Mouse (Mus musculus) ovary, postnatal 10 days (tissue): ENCODE measurements around the gene Rtraf.

ENCODE experiments used
- DNase-seq: peaks from one replicate; pipeline ENCODE4 v3.0.0; 2022; ENCODE audit warnings: low spot score

Rtraf gene

DNA sequence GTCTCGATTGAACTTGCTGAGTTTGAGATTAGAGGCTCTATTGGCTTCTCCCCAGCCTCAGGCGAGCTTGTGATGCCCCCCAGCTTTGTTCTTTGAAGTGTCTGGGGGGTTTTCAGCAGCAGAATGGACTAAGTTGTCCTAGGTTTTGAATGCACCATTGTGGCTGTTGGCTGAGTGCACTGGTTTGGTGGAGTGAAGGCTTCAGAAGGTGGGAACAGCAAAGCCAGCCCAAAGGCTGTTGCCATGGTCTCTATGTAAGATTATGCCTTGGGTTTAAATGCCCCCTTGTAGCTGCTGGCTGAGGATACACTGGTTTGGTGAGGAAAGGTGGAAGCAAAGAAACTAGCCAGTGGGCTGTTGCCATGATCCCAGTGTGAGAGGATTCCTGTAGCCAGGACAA is 23.1 kb downstream of the Rtraf start:
- no peak for DNase-seq

DNA sequence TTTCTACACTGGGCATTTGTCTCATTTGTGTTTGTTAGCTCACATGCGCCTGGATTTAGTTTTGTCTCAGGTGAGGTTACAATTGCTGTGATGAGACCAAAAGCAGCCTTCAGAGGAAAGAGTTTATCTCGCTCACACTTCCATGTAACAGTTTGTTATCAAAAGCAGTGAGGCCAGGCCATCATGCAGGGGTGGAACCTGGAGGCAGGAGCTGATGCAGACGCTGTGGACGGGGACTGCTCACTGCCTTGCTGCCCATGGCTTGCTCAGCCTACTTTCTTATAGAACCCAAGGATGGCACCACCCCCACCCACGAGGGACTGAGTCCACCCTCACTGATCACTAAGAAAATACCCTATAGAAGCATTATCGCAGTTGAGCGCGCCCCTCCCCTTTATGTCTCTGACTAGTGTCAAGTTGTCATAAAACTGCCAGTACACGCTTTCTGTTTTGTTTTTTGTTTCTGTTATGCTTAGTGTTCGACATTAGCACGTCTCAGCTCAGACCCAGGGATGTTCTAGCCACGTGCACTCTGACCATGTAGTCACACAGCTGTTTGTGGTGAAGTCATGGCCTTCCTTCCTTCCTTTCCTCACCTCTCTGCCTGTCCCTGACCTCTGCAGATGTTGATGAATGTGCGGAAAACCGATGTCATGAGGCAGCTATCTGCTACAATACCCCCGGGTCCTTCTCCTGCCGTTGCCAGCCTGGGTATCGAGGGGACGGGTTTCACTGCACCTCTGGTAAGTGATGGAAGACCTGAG is 26.9 kb downstream of the Rtraf start:
- DNase-seq: no peak

DNA sequence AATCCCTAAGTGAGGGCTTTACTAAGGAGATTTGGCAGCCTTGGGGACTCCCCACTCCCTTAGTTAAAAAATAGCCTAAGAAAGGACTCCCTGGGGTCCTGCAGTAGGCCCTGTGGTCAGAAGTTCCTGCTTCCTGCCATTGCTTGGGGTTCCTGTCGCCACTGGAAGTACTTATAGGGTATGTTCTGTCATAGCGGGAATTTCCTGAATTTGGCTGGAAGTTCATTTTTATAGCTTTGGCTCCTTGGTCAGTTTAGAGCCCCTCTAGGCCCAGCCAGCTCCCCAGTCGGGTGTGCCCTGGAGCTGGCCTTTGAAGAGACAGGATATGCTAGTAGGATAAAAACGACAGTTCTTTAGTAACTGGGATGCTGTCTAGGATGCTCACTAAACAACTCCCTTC is 28.7 kb downstream of the Rtraf start:
- DNase-seq: no peak

DNA sequence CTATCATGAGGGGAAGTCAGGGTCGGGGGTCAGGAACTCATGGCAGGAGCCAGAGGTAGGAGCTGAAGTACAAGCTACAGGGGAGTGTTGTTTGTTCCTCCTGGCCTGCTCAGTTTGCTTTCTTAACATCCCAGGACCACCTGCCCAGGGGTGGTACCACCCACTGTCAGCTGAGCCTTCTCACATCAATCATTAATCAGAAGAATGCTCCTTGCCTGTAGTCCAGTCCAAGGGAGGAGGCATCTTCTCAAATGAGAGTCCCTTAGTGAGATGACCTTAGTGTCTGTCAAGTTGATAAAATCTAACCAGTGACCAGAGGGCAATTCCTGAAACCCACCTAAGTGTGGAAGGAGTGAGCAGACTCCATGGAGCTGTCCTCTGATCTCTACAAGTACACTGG is 35.2 kb downstream of the Rtraf start:
- no peak for DNase-seq

DNA sequence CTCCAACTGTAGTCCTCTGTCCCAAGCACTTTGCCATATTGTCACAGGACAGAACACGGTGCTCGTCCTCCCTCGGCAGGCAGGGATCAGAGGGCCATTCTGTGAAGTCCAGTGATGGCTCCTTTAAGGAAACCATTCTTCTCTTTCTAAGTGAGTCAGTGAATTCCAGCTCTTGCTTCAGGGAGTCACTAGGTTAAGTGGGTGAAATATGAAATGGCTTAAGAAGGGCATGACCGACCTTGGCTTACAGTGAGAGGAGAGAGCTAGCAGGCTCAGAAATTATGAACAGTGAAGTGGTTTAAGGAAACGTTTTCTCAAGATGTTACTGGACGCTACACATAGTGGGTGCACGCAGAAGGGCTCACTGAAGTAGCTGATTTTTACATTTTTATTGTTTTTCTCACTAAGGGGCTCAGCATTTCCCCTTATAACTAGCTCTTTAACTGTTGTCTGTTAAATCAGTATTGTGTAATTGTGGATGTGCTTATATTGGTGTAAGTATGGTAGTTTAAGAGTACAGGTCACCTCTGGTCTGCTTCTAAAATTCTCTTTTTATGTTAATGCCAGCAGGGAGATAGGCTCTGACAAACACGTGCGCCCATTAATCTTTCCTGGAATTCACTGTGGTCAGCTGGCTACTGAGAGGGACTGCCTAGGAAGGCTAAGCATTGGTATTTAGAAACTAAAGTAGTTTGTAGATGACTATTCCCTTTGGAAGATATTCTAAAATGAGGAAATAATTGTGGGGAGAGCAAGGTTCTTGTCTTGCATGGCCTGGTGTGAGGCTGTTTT is 37.6 kb downstream of the Rtraf start:
- no peak for DNase-seq

DNA sequence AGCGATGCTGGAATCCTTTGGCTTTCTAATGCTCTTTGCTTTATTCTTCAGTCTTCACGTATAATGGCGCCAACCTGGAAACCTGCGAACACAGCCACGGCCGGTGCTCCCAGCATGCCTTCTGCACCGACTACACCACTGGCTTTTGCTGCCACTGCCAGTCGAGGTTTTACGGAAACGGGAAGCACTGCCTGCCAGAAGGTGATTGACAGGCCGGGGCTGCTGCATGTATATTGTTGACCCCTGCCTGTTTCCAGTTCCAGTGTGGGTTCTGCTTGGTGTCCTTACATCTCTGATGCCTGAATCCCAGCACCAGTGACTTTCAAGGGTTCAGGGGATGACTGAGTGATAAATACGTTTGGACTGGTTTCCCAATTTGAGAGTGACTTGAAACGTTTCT is 45.7 kb downstream of the Rtraf start:
- no peak for DNase-seq

DNA sequence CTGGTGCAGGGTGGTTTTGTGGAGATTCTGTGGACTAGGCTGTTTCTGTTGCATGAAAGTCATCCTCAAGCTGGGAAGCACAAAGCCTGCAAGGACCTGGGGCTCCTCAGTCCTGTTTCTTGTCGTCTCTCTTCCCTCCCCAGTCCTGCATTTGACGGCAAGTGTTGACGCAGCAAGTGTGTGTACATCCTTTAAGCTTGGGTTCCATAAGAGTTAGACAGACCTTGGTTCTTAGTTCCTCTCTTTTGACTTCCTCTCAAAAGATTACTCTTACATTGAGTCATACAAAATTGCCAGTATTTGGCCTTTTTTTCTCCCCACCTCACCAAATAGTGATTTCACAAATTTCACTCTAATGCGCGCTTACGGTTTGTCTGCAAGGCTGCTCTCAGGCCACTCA is 46.3 kb downstream of the Rtraf start:
- DNase-seq: no peak

DNA sequence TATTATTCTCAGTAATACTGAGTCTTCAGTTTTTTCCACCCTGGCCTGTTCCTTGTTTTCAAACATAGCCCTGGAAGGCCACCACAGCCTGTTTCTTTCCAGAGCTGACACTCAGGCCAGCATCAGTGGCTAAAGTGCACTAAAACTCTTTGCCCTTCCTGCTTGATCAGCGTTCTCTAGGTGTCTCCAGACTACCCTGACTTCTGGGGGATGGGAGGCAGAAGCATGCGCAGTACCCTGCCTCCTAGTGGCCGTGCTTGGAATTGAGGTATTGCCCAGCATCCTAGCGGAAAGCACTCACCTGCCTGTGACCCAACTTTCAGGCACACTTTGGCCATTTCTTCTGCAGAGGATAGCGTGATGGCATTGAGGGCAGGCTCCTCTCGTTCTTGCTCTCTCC is 46.7 kb downstream of the Rtraf start:
- DNase-seq: no peak

DNA sequence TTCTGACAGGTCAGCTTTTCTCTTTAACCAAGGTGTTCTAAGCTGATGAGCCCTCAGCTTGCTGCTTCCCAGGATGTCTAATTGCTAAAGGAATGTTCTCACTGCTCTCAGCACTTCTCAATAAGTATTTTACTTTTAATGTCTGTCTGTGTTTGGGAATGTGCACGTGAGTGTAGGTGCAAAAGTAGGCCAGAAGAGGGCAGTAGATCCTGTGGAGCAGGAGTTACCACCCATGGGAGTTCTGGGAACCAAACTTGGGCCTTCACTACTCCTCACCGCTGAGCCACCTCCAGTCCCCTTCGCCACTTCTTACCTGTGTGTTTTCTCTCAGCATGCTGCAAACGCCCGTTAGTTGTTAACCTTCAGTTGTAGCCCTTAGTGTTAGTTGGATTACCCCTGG is 47.4 kb downstream of the Rtraf start:
- no peak for DNase-seq

DNA sequence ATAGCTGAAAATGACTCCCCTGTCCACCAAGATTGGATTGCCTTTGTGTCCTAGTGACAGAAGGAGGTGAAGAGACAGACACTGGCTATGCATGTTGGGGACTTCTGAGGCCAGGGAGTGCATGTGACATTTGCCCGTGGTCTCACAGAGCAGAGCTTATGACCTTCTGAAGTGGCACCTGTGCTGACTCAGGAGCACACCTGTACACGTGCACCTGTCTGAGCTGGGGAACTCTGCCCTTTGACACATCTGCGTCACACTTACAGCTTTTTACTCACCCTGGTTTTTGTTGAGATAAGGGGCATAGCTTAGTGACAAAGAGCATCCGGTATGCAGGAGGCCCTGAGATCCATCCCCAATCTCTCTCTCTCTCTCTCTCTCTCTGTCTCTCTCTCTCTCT is 48.1 kb downstream of the Rtraf start:
- no peak for DNase-seq

DNA sequence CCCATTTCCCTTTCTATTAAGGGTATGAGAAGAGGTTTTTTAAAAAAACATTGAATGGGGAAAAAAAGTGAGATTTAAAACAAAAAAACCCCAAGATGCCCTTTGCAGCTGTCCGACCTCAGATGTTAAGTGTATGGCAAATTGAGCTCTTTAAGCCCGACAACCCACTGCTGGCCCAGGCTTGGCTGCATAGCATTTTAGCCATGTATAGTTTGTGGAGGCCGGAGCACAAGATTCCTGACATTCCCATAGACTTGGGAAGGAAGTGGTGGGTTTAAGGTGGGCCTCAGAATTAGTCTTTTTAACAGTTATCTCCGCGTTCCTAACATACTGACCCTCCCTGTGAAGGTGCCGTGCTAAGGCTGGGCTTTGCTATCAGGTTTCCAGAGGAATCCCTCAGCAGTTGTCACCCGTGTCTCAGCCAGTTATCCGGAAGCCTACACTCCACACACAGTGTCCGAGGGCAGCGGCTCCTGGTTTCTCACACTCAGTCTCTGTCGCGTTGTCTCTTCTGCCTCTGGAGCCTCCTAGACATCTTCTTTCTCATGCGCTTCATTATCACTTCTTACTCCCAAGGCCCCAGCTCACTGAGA is 49.5 kb downstream of the Rtraf start:
- no peak for DNase-seq

DNA sequence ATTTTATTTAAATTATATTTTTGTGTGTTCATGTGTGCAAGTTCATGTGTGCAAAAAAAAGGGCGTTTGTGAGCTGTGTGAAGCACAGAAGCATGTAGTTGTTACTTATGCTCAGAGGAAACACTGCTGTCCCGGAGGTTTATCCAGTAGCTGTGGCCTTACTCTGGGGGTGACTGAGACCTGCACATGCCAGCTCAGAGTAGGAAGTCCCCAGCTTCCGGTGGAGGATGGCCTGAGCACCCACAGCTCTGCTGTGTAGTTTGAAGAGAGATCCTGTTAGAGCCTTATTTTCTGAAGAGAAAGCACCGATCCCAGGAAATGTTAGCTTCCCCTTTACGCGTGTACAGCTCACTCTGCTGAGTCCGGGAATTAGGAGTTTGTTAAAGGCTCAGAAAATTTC is 52.5 kb downstream of the Rtraf start:
- DNase-seq: no peak

DNA sequence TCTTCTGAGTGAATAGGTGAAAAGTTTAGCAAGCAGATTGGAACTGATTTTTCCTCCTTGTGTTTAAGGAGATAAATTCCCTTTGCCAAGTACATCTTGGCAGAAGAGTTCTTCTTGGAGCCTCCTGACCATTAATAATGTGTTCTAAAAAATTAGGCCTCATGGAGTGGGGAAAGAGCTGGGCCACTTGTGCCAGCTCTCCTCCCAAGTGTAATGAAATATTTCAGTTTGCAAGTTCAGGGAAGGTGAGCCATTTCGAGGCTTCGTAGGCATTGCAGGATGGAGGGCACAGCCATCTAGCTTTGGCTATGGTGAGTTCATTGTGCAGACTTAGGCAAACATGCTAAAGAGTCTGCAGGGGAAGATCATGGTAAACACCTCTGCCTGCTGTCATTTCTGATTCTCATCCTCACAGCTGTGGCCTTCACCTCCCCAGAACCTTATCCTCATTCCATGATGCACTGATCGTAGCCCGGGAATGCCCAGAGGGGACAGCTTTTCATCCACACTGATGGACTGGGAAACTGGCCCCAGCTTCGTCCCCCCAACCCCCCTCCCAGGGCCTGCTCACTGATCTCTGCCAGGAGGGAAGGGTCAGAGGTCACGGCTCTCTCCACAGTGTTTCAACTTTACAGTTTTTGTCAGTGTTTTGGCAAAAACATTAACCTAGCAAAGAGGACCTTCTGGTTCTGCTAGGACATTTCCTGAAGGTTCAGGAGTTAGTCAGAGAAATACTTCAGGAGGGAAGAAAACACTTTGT is 54.0 kb downstream of the Rtraf start:
- DNase-seq: no peak

DNA sequence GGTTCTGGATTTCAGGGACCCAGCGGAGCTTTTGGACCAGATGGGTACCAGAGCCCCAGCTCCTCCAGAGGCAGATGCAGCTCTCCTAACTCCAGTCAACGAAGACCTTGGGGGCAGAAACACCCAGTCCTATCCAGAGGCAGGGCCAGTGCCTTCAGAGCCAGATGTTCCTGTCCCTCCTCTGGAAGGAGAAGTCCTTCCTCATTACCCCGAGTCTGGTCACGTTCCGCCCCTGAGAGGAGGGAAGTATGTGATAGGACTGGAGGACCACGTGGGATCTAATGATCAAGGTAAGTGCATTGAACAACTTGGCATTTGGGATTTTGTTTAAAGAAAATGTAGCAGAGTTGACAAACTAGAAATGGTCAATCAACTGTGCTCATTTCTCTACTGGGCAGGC is 55.0 kb downstream of the Rtraf start:
- DNase-seq: no peak

DNA sequence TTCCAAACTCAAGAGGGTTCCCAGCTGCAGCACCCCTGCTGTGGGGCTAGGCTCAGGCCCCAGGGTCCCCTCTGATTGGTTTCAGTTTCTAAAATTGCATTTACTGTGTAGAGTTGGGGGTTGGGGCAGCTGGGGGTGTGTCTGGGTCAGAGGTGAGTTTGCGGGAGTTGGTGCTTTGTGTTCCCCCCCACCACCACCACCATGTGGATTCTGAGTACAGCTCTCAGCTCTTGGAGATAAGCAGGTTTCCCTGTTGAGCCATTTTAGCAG is 57.3 kb downstream of the Rtraf start:
- DNase-seq: no peak

DNA sequence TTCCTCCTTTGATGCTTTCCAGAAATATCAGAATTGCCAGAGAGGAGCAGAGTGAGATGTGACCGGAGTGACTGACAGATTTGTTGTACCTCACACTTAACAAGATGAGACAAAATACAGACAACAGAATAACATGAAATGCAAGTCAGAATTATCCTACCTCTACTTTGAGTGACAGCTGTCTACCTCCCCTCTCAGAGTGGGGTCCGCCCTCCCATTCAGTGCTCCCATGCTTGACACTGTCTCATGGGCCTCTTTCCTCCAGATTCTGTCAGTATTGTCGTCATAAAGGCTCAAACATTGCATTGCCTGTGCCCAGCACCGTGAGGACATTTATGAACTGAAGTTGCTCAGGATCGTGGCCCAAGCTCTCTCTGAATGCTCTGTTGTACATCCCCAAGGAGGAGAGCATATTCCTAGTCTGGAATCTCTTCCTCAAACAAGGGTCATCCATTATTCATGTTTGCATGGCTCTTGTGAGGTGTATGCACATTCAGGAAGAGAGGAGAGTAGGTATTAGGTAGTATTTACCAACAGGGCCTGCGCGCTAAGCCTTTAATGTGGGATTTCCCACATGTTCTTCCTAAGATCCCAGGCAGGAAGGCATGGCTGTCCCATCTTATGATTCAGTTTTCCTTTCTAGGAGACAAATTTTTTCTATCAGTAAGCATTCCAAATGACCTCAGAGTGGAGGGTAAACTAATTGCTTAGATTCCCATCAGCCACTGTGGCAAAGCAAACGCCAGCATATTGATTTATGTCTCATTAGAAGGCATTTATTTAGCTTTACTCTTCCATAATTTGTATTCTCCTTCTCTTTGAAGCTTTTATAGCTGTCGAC is 57.9 kb downstream of the Rtraf start:
- DNase-seq: no peak

DNA sequence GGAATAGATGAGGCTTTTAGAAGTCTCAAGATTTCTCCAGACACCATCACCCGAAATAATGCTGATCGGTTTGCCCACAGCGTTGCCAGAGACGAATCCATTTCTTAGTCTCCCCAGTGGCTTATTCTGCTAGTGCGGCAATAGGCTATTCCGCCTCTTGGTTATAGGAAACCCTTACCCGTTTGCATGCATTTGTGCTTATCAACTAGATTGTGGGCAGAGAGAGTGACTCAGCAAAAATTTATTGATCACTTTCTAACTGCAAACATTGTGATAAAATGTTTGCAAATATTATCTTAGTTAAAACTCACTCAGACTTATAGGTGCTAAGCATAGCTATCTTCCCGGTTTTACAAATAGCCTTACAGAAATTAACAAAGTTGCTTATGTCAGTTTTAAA is 59.3 kb downstream of the Rtraf start:
- no peak for DNase-seq

DNA sequence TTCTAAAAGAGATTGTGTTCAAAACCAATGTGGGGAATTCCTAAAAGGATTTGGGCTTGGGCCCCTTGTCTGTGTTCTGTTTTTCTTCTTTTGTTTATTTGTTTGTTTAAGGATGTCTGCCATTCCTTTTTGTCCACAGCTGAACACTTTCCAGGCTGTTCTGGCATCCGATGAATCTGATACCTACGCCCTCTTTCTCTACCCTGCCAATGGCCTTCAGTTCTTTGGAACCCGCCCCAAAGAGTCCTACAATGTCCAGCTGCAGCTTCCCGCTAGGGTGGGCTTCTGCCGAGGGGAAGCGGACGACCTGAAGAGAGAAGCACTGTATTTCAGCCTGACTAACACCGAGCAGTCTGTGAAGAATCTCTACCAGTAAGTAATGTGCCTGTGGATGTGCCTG is 60.1 kb downstream of the Rtraf start:
- no peak for DNase-seq

DNA sequence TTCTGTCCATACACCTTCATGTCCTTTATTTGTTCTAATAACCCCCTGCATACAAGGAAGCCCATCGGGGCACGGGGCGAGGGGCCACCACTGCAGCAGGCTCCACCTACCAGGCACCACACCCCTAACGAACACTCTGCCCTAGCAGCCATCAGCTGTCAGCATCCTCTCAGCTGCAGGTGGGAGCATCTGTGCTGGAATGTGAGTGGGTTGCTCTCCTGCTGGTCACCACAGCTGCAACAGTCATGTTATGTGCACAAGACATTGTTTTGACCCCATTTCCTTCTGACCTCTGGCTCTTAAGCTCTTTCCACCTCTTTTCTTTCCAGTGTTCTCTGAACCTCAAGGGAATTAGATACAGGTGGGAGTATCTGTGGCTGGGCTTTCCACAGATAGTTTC is 61.6 kb downstream of the Rtraf start:
- DNase-seq: no peak
